Mouse (Mus musculus): ENCODE measurements around the gene Slc25a12.

Gene Slc25a12

DNA sequence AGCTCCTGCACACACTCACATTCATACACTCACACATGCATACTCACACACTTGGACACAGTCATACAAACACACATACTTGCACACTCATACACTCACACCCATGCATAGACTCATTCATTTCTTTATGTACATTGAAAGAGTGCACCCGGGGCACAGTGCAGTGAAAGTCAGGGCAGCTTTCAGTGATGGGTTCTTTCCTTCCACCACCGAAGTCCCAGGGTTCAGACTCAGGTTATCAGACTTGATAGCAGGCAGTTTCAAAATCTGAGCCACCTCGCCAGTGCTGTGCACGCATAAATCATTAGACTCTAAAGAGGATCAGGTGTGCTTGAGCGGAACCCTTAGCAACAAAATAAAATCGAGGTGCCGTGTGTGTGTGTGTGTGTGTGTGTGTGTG lies 17.4 kb downstream of the Slc25a12 start:
- no peak for DNase-seq (ENCODE audit: low spot score in 2 of 2)

DNA sequence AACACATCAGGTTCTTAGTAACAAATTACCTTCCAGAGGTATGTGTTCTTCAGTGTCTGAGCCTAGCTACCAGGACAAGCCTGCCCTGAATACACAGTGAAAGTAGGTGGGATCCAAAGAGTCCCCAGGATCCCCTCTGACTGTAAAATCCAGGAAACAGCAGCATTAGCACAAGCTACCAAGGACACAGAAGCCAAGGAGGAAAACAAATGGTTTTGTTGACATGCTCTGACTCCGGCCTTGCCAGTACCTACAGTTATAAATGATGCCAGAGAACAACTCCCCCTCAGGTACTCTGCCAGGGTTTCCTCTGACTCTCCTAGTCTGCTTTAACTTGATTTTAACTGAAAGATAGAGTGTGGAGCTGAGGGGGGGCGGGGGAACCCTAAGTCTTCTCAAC lies 18.0 kb downstream of the Slc25a12 start:
- no peak for DNase-seq (ENCODE audit: low spot score in 2 of 2)

DNA sequence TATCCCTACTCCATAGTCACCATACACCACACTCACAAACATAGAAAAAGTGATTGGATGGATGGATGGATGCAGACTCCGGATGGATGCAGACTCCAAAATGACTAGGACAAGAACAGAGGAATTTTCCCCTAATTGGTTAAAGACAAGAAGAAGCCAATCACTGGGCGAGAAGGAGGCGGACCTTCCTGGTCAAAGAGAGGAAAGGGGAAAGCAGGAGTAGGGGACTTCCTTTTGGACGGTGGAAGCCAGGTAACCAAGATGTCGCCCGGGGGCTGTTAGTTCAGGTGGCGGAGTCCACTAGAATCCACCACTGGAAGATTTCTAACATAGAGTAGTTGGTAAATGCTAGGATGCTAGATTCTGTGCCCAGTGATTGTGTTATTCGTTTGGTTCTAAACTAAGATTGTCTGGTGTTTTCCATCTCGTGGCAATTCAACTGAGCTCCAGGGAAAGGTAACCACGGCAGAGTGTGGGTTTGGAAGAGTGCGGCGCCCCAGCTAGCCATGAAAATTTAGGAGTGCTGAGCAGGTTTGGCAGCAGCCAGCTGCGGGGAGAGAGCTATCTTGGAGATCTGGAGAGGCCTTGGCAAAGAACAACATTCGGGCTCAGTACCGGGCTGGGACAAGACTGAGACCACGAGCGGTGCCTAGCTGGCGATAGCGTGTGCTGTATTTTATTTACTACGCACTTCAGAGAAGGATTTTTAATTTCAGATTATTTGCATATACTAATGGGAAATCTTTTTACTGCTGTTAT lies 19.6 kb downstream of the Slc25a12 start:
- no peak for DNase-seq (ENCODE audit: low spot score in 2 of 2)

DNA sequence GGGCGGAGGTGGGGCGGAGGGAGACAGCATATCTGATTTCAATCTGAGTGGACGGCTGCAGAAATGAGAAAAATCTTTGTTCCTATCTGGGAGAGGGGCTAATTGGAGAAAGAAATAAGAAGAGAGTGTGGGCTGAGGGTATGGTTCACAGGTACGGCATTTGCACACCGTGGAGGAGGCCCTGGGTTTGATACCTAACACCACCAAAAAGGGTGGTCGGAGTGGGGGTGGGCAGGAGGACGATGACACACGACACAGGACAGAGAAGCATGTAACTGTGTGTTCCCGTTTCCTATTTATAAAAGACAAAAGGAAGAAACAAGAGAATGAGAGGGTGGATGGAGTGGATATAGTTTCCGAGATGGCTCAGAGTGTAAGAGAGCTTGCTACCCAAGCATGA lies 20.4 kb downstream of the Slc25a12 start:
- DNase-seq (ENCODE audit: low spot score in 2 of 2): no peak

DNA sequence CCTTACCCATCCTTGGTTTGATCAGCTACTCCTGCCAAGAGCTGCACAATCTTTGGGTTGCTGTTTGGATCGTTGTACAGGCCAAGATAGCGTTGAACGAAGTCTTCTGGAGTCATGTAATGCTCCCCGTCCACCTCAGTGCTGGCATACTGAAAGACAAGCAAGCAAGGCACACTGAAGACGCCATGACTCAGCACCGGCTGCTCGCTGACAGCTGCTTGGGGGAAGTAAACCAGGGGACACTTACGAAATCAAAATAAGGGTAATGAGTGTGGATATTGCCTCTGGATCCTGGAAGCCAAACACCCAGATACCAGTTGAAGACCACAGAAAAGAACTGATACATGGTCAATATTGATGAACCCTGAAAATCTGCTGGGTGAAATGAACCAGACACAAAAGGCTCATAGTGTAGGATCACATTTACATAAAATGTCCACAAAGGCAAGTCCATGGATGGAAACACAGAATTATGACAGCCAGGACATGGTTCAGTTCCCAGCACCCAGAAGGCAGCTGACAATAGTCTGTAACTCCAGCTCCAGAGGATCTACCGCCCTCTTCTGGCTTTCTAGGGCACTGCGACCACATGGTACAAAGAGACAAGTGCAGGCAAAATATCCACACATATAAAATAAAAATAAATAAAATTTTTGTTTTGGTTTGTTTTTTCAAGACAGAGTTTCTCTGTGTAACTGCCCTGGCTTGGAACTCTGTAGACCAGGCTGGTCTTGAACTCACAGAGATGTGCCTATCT lies 23.5 kb downstream of the Slc25a12 start:
- no peak for DNase-seq (ENCODE audit: low spot score in 2 of 2)

DNA sequence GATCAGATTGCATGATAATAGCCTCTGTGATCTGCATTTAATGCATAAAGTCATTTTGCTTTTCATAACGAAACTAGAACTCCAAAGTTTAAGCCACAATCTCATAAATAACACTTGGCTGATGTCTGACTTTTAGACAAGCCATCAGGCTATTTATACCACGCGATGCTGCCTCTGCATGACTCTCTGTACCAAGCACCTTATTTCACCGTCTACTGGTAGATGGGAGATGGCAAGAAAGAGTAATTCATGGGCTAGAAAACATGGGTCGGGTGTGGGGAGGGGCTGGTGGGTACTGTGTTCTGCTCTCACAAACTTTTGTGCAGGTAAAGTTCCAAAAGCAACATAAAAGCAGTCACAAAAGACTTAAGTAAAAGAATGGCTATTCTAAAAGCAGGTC lies 27.4 kb downstream of the Slc25a12 start:
- DNase-seq (ENCODE audit: low spot score in 2 of 2): no peak

DNA sequence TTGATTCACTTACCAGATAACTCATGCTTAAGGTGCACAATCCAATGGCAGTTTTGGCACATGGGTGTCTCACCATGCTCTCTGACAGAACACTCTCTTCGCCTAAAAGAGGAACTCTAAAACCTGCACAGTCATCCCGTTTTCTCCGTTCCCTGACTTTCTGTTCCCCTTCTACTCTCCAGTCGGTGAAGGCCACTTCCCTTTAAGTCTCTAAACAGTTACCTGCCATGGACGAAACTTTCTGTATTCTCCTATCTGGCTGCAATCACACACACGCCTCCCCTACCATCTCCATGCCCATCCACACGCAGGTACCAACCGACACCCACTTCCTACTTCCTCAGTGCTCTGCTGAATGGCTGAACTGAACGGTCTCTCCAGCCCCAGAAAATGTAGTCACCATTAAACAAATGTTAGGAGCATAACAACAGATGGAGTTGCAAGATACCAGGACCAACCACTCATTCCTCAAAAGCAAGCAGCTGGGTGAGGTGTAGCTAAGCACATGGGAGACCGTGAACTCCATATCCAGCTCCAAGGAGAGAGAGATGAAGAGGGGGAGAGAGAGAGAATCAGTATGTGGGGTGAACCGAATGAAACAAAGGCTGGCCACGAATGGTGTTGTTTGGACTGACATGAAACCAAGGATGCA lies 29.3 kb downstream of the Slc25a12 start:
- DNase-seq (ENCODE audit: low spot score in 2 of 2): no peak

DNA sequence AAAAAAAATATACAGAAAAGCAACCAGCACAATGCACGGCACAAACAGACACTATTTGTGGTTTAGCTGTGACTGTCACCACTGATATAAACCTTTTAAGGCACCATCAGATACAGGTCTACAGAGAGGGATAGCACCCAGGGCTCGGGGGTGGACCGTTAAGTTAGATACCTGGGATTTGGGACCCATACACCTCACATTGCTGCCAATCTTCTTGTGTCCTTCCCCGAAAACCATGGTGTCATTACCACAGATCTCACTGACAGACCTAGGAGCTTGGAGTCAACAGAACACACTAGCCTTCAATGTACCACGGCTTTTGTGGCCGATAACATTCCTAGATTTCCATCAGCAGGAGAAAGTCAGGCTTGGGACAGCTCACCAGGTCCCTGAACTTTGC lies 30.9 kb downstream of the Slc25a12 start:
- no peak for DNase-seq (ENCODE audit: low spot score in 2 of 2)

DNA sequence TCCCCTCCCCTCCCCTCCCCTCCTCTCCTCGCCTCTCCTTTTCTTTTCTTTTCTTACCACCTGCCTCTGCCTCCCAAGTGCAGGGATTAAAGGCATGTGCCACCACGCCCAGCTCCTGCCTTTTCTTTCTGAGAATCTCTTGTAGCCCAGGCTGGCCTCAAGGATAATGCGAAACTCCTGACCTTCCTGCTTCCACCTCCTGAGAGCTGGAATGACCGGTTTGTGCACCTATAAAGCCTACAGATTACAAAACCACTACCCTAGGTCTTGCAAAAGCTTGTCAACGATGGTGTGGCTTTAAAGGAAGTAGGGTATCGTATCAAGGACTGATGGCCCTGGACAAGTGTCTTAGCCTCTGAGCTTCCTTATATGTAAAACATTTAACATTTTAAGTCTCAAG lies 31.3 kb downstream of the Slc25a12 start:
- no peak for DNase-seq (ENCODE audit: low spot score in 2 of 2)

DNA sequence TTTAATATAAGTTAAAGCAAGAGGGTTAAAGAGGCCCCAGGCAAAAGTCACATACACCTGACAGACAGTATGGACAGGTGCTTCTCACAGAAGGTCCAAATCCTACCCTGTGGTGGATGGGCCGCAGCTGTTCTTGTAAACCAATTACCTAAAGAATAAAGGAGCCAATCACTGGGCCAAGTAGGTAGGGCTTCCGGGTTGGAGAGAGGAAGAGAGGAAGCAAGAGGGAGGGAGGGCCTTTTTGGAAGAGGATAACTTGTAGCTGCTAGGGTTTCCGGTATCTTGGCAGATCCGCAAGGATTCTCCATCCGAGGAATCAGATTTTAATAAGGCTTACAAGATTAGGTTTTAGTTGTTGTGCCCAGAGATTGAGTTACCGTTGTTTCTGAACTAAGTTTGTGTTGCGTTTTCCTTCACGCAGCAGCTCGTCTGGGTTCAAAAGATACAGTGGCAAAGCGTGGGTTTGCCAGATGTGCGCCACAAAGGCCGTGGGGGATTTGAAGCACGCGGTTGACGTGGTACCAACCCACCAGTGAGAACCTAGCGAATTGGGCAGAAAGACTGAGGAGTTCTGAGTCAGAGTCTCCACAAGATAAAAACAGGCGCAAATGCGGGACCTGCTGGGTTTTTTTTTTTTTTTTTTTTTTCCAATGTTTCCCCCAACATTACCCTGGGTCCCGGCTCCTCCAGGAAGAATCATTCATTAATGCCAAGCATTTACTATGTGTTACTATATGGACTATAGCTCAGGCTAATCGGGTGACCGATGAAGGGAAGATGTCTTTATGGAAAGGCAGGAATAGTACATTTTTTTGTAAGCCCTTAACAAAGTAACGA lies 33.3 kb downstream of the Slc25a12 start:
- no peak for DNase-seq (ENCODE audit: low spot score in 2 of 2)

DNA sequence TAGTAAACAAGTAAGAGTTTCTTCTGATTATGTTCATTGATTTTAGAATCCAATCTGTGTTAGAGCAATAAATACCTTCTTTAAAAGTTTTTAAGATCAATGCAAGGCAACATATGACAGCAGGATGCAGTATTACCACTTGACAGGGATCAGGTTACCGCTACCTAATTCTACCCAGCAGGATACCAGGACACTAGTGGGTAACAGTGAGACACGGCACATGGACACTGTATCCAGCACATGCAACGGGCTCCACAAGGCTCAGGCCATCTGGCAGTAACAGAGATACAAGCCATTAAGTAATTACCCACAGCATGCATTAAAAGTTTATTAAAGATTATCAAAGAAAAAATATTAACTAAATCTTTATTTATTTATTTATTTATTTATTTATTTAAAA lies 37.8 kb downstream of the Slc25a12 start:
- no peak for DNase-seq (ENCODE audit: low spot score in 2 of 2)

DNA sequence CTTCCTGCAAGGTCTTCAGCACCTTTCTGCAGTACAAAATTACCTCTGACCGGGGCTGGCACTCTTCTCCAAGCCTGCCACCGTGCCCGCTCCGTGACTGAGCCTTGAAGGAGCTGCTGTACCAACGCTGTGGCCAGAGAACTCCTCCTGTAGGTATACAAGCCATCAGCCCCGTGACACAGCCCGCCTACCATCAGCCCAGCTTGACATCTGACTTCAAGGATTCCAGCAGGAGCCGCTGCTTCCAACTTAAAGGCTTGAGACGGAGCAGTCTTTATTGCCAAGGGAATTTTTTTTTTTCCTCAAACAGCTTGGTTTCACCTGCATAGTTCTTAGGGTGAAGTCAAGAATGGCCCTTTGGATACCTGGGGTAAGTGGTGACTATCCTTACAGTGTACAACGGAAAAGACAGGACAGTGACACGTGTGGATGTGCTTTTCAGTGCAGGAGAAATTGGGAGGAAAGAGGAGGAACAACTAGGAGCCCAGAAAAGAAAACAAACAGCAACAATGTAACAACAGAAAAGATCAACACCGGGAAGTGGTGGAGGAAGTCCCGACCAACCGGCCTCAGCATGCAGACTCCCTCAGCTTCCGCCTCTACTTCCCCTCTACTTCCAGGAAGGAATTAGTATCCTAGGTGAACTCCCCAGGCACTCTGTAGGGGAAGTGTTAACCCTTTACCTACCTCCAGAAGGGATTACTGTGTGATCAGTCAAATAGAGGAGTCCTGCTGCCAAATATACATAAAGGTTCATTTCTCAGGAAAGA lies 39.0 kb downstream of the Slc25a12 start:
- no peak for DNase-seq (ENCODE audit: low spot score in 2 of 2)

DNA sequence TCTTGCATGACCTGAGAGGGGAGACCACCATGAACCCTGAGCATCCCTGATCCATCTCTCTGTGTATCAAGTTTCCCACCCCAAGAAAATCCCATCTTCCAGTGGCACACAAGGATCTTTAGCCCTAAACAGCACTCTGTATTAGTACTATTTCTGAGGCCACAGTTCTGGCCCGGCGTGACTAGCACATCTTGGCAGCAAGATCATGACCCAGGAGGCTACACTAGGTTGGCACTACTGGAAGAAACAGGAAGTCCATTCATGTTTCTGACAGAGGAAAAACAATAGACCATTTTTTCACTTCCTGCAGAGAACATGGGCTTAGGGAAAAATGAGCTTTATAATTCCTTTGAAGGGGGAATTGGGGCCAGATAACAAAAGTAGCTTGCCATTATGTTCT lies 39.8 kb downstream of the Slc25a12 start:
- DNase-seq (ENCODE audit: low spot score in 2 of 2): no peak

DNA sequence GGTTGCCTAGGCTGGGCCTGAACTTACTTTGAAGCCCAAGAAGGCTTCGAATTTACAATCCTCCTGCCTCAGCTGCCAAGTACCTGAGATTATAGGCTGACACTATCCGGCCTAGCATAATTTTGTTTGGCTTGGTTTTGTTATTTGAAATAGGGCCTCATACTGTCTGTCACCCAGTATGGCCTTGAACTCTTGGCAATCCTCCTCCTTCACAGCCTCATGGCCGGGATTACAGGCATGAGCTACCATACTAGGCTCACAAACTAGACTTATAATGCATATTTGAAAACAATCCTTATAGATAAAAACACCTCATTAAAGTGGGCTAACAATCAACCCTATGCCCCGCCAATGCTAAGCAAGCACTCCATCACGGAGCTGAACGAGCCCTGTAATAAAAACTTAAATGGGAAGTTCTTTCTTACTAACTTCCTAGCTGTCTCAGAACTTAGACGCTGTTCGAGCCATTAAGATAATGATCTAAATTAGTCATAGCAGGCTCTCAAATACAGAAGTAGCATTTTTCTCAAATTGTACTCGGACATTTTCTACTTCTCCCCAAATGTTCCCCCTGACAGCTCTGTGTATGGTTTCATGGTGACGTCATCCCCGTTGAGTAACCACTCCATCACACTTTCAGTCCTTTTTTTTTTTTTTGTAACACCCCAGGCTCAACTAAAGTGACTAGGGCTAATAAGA lies 40.6 kb downstream of the Slc25a12 start:
- DNase-seq (ENCODE audit: low spot score in 2 of 2): no peak

DNA sequence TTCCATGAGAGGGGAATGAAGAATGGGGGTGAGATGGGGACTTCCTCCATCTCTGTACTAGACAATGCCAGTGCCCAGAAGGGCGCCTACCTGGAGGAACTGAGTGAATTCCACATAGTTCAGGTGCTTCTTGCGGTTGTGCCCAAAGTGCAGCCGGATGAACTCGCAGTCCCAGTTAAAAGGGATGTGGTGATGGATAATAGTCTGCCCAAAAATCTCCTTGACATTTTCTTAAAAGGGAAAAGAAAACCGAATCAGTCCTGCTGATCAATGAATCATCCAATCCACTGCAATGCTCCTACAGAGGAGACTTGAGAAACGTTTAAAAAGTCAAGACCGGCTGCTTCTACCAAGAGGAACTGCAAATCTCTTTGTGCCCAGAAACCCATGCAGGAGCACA lies 43.7 kb downstream of the Slc25a12 start:
- no peak for DNase-seq (ENCODE audit: low spot score in 2 of 2)

DNA sequence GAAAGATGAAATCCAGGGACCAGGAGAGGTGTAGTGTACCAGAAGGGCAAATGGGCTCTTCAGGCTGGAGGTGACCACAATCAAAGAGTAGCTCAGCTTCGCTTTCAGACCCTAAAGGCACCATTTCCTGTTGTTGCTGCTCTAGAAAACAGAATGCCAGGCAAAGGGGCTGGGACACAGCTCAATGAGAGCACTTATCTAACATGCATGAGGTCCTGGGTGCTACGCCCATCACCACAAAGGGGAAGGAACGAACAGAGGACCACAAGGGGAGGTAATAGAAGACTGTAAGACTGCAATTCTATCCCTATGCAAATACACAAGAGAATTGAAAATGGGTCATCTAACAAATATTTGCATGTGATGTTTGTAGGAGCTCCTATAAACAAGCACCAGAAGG lies 46.1 kb downstream of the Slc25a12 start:
- no peak for DNase-seq (ENCODE audit: low spot score in 2 of 2)

DNA sequence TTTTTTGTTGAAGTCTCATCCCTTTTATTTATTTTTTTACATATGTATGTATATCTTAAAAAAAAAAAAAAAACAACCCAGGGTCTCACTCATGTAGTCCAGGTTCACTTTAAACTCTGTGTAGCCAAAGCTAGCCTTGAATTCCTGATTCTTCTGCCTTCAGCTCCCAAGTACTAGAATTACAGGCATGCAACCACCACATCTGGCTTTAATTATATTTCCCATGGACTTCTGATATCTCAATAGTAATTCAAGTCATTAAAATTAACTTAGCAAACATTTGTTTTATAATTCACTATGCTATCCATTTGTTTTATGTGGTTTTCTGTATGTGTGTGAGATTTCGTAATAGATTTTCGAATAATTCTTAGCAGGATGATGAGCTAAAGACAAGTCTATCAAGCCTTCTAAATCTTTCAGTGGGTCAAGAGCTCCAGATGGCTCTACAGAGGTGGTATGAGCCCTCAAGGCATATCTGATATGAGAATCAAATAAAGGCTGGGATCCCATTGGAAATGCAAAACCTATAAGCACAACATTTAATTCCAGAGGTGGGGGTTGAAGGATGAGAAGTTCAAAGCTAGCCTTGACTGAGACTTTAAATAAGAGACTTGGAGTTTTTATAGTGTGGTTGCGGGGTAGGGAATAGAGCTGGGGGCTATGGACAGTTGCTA lies 51.3 kb downstream of the Slc25a12 start:
- no peak for DNase-seq (ENCODE audit: low spot score in 2 of 2)

DNA sequence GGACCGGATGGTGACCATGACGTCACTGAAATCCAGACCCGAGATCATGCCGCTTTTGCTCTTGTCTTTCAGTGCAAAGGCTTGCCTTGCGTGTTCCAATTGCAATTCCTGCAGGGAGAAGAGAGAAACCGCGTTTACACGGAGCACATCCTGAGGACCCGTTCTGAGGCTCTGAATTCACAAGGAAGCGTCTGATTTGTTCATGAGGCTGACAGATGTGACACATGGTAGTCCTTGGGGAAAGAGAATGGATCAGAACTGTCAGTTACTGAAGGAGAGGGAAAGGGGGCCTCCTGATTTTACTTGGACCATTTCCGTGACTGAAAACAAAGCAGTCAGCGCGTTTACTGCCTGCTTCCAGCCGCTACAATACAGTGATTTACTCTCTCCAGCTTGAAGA lies 52.5 kb downstream of the Slc25a12 start:
- no peak for DNase-seq (ENCODE audit: low spot score in 2 of 2)

DNA sequence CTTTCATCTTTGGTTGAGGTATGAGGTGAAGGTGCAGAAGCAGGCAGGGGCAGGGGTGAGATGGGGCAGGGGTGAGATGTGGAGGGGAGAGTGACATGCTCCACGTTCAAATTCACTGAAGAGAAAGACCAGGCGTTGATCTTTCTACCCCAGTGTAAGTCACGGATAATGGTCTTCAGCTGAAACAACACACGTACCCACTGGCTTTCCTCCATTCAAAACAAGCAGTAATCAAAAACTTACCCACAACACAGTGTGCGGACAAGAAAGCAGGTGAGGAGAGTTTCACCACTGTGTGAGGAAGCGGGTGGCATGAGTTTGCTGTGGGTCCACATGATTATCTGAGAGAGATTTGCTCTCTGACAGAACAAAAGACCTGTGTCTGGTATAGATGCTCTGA lies 53.5 kb downstream of the Slc25a12 start:
- no peak for DNase-seq (ENCODE audit: low spot score in 2 of 2)

DNA sequence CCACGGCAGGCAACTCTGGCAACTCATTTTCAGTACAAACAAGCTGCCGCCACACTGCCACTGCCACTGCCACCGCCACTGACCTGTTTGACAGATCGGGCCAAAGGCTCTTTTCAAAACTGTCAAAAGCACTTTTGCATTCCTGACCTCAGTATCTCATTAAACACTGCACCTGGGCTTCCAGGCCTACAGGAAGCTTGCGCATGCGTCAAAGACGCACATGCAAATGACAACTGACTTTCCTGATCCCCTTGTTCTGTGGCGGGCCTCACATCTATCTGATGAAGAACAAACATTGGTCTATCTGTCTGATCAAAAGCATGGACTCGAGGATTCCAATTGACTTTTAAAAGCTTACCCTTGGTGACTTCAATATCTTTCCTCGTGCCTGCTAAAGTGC lies 55.5 kb downstream of the Slc25a12 start:
- no peak for DNase-seq (ENCODE audit: low spot score in 2 of 2)

Measured in right cerebral cortex, adult 2 months (tissue).